Mouse (Mus musculus): ENCODE measurements around the gene Acer3. TPM values are rescaled to one million over a fixed set of nuclear protein-coding genes. Genes with fewer than 3 reads are reported as not detected.
A peak's percentile ranks its signal among the peaks of the same experiment; 100 is the strongest.
"Not testable (repeated sequence)": the region's sequence is repeated elsewhere in the genome, so short reads cannot be mapped to it uniquely, and the experiment has no call there.

Gene Acer3
- polyA plus RNA-seq, 1 experiment from 2014 or later, result 28.3 TPM

- H3K4me1 ChIP-seq (ENCODE audit: control insufficient read depth, insufficient read depth, low read length); H3K4me3 ChIP-seq (ENCODE audit: low read depth, low read length); H3K4me2 ChIP-seq (ENCODE audit: low read depth, low read length); H3K36me3 ChIP-seq (ENCODE audit: control insufficient read depth, insufficient read depth, low read length); H3K9me3 ChIP-seq (ENCODE audit: control insufficient read depth, low read length); H3K27me3 ChIP-seq (ENCODE audit: control insufficient read depth, insufficient read depth, low read length); ATAC-seq (ENCODE audit: low read depth); H3K9ac ChIP-seq (replicated peaks; ENCODE audit: low read depth, low read length); H3K27ac ChIP-seq (ENCODE audit: low read depth, low read length): not testable (repeated sequence)
- 69% methylated on average over 3 of the region's 3 CpGs for WGBS
These were observed 133.7 kb downstream of the Acer3 start for GRCm38 (mm10) chr7:98187332-98187731.

GRCm38 (mm10) chr7:98186637-98187036 lies 134.4 kb downstream of the Acer3 start:
- no peaks in the 10 kb centered on the region for H3K27me3 ChIP-seq (ENCODE audit: control insufficient read depth, insufficient read depth, low read length)
- 26% methylated on average over 8 of the region's 8 CpGs for WGBS
- H3K4me1 ChIP-seq (ENCODE audit: control insufficient read depth, insufficient read depth, low read length), result 0 out of 2 replicates have a peak, but pooled peaks cover 3% of the 10 kb centered on the region
- no peak overlapping the region for H3K4me2 ChIP-seq (ENCODE audit: low read depth, low read length)
- H3K27ac ChIP-seq (ENCODE audit: low read depth, low read length), result peak overlapping the region; percentile 28; the same call in 1 of the 2 replicates
- H3K9ac ChIP-seq (replicated peaks; ENCODE audit: low read depth, low read length), result no peak overlapping the region
- H3K9me3 ChIP-seq (ENCODE audit: control insufficient read depth, low read length), result no peaks in the 10 kb centered on the region
- peak; percentile 78; the same call in 1 of the 2 replicates for ATAC-seq (ENCODE audit: low read depth)
- H3K4me3 ChIP-seq (ENCODE audit: low read depth, low read length), result no peak overlapping the region
- no peaks in the 10 kb centered on the region for H3K36me3 ChIP-seq (ENCODE audit: control insufficient read depth, insufficient read depth, low read length)

- peak; percentile 28; the same call in 1 of the 2 replicates for ATAC-seq (ENCODE audit: low read depth)
- Histone ChIP-seq H3K27ac (ENCODE audit: low read depth, low read length) (peak overlapping the region; percentile 66), H3K4me3 (ENCODE audit: low read depth, low read length) (no peak overlapping the region), H3K9me3 (ENCODE audit: control insufficient read depth, low read length) (no peaks in the 10 kb centered on the region), H3K36me3 (ENCODE audit: control insufficient read depth, insufficient read depth, low read length) (no peaks in the 10 kb centered on the region), H3K27me3 (ENCODE audit: control insufficient read depth, insufficient read depth, low read length) (no peaks in the 10 kb centered on the region), H3K4me2 (ENCODE audit: low read depth, low read length) (no peak overlapping the region), H3K4me1 (ENCODE audit: control insufficient read depth, insufficient read depth, low read length) (0 out of 2 replicates have a peak, but pooled peaks cover 3% of the 10 kb centered on the region), H3K9ac (replicated peaks; ENCODE audit: low read depth, low read length) (no peak overlapping the region)
- 44% methylated on average over 6 of the region's 6 CpGs for WGBS
These were observed 135.7 kb downstream of the Acer3 start for GRCm38 (mm10) chr7:98185326-98185725.

- Histone ChIP-seq H3K36me3 (ENCODE audit: control insufficient read depth, insufficient read depth, low read length) (no peaks in the 10 kb centered on the region), H3K4me2 (ENCODE audit: low read depth, low read length) (peak overlapping the region; percentile 52), H3K9me3 (ENCODE audit: control insufficient read depth, low read length) (no peaks in the 10 kb centered on the region), H3K27me3 (ENCODE audit: control insufficient read depth, insufficient read depth, low read length) (no peaks in the 10 kb centered on the region), H3K4me3 (ENCODE audit: low read depth, low read length) (peak overlapping the region; percentile 86), H3K4me1 (ENCODE audit: control insufficient read depth, insufficient read depth, low read length) (peaks cover 6% of the 10 kb centered on the region; the same call in 1 of the 2 replicates), H3K9ac (replicated peaks; ENCODE audit: low read depth, low read length) (peak overlapping the region; percentile 68), H3K27ac (ENCODE audit: low read depth, low read length) (no peak overlapping the region)
- WGBS, result 76% methylated on average over 5 of the region's 5 CpGs
- ATAC-seq (ENCODE audit: low read depth), result peak; percentile 54
These were observed 142.3 kb downstream of the Acer3 start for GRCm38 (mm10) chr7:98178560-98179231.

GRCm38 (mm10) chr7:98177929-98178559 lies 143.0 kb downstream of the Acer3 start, which contains the start of gene Capn5:
Gene Capn5 (minus strand): TSS chr7:98178274.
- ATAC-seq (ENCODE audit: low read depth), result peak; percentile 87
- peak within 1 kb of the TSS; percentile 86 for H3K4me3 ChIP-seq (ENCODE audit: low read depth, low read length)
- H3K27ac ChIP-seq (ENCODE audit: low read depth, low read length), result no peak within 1 kb of the TSS
- H3K9ac ChIP-seq (replicated peaks; ENCODE audit: low read depth, low read length), result peak within 1 kb of the TSS; percentile 68
- H3K4me1 ChIP-seq (ENCODE audit: control insufficient read depth, insufficient read depth, low read length), result peaks cover 6% of the 10 kb centered on the region; the same call in 1 of the 2 replicates
- peak within 1 kb of the TSS; percentile 52 for H3K4me2 ChIP-seq (ENCODE audit: low read depth, low read length)
- WGBS, result 2% methylated on average over 42 of the region's 44 CpGs
- H3K27me3 ChIP-seq (ENCODE audit: control insufficient read depth, insufficient read depth, low read length), result no peaks in the 10 kb centered on the region
- no peaks in the 10 kb centered on the region for H3K36me3 ChIP-seq (ENCODE audit: control insufficient read depth, insufficient read depth, low read length)
- H3K9me3 ChIP-seq (ENCODE audit: control insufficient read depth, low read length), result no peaks in the 10 kb centered on the region

- Histone ChIP-seq H3K27ac (ENCODE audit: low read depth, low read length) (no peak overlapping the region), H3K27me3 (ENCODE audit: control insufficient read depth, insufficient read depth, low read length) (no peaks in the 10 kb centered on the region), H3K36me3 (ENCODE audit: control insufficient read depth, insufficient read depth, low read length) (no peaks in the 10 kb centered on the region), H3K4me1 (ENCODE audit: control insufficient read depth, insufficient read depth, low read length) (peaks cover 6% of the 10 kb centered on the region; the same call in 1 of the 2 replicates), H3K4me2 (ENCODE audit: low read depth, low read length) (peak overlapping the region; percentile 52), H3K9ac (replicated peaks; ENCODE audit: low read depth, low read length) (peak overlapping the region; percentile 68), H3K4me3 (ENCODE audit: low read depth, low read length) (peak overlapping the region; percentile 86), H3K9me3 (ENCODE audit: control insufficient read depth, low read length) (no peaks in the 10 kb centered on the region)
- no peak; the same call in 1 of the 2 replicates for ATAC-seq (ENCODE audit: low read depth)
- WGBS, result 5% methylated on average over 9 of the region's 9 CpGs
These were observed 143.5 kb downstream of the Acer3 start for GRCm38 (mm10) chr7:98177566-98177928.

GRCm38 (mm10) chr7:98177071-98177485 lies 143.9 kb downstream of the Acer3 start:
- no peak overlapping the region for H3K27ac ChIP-seq (ENCODE audit: low read depth, low read length)
- H3K36me3 ChIP-seq (ENCODE audit: control insufficient read depth, insufficient read depth, low read length), result no peaks in the 10 kb centered on the region
- H3K9ac ChIP-seq (replicated peaks; ENCODE audit: low read depth, low read length), result peak overlapping the region; percentile 68; the same call in 1 of the 2 replicates
- H3K4me2 ChIP-seq (ENCODE audit: low read depth, low read length), result peak overlapping the region; percentile 52
- 58% methylated on average over 2 of the region's 2 CpGs for WGBS
- peak overlapping the region; percentile 86 for H3K4me3 ChIP-seq (ENCODE audit: low read depth, low read length)
- no peaks in the 10 kb centered on the region for H3K9me3 ChIP-seq (ENCODE audit: control insufficient read depth, low read length)
- peaks cover 6% of the 10 kb centered on the region; the same call in 1 of the 2 replicates for H3K4me1 ChIP-seq (ENCODE audit: control insufficient read depth, insufficient read depth, low read length)
- no peaks in the 10 kb centered on the region for H3K27me3 ChIP-seq (ENCODE audit: control insufficient read depth, insufficient read depth, low read length)
- ATAC-seq (ENCODE audit: low read depth), result peak; percentile 10; the same call in 1 of the 2 replicates

GRCm38 (mm10) chr7:98176322-98177070 lies 144.5 kb downstream of the Acer3 start:
- Histone ChIP-seq H3K27ac (ENCODE audit: low read depth, low read length) (no peak overlapping the region), H3K4me1 (ENCODE audit: control insufficient read depth, insufficient read depth, low read length) (peaks cover 6% of the 10 kb centered on the region; the same call in 1 of the 2 replicates), H3K9ac (replicated peaks; ENCODE audit: low read depth, low read length) (0 out of 2 replicates have a peak overlapping the region, but pooled peaks have one; percentile 68), H3K27me3 (ENCODE audit: control insufficient read depth, insufficient read depth, low read length) (no peaks in the 10 kb centered on the region), H3K9me3 (ENCODE audit: control insufficient read depth, low read length) (no peaks in the 10 kb centered on the region), H3K4me2 (ENCODE audit: low read depth, low read length) (peak overlapping the region; percentile 52), H3K36me3 (ENCODE audit: control insufficient read depth, insufficient read depth, low read length) (no peaks in the 10 kb centered on the region), H3K4me3 (ENCODE audit: low read depth, low read length) (peak overlapping the region; percentile 86; the same call in 1 of the 2 replicates)
- 82% methylated on average over 8 of the region's 8 CpGs for WGBS
- no peak for ATAC-seq (ENCODE audit: low read depth)

All from neural tube, embryonic 14.5 days (tissue).